Mouse (Mus musculus): ENCODE measurements around the gene Jade3. TPM values are rescaled to one million over a fixed set of nuclear protein-coding genes. Genes with fewer than 3 reads are reported as not detected.

Gene Jade3
- polyA plus RNA-seq, 1 experiment from 2014 or later: 8.0 TPM

- 88% methylated on average over 4 of the region's 4 CpGs for WGBS
Observed at GRCm38 (mm10) chrX:20411382-20411781, 14.1 kb upstream of the Jade3 start.

GRCm38 (mm10) chrX:20412221-20412620 is 13.3 kb upstream of the Jade3 start:
- ATAC-seq: no peak
- WGBS: 81% methylated on average over 3 of the region's 3 CpGs

More at GRCm38 (mm10) chrX:20411382-20411781, 14.1 kb upstream of the Jade3 start:
- no peak overlapping the region for H3K4me2 ChIP-seq (ENCODE audit: low read depth, low read length)
- ATAC-seq: no peak
- H3K9me3 ChIP-seq (ENCODE audit: control insufficient read depth, low read length): no peaks in the 10 kb centered on the region
- no peaks in the 10 kb centered on the region for H3K27me3 ChIP-seq (replicated peaks; ENCODE audit: control insufficient read depth, insufficient read depth, low read length)
- H3K36me3 ChIP-seq (ENCODE audit: control insufficient read depth, insufficient read depth, low read length): no peaks in the 10 kb centered on the region
- H3K4me3 ChIP-seq (ENCODE audit: low read length): no peak overlapping the region
- H3K4me1 ChIP-seq (ENCODE audit: control insufficient read depth, insufficient read depth, low read length): peaks cover 4% of the 10 kb centered on the region
- no peak overlapping the region for H3K9ac ChIP-seq (ENCODE audit: low read depth, low read length)
- no peak overlapping the region for H3K27ac ChIP-seq (ENCODE audit: low read length)

GRCm38 (mm10) chrX:20414885-20415622 is 10.4 kb upstream of the Jade3 start:
- no peaks in the 10 kb centered on the region for H3K27me3 ChIP-seq (replicated peaks; ENCODE audit: control insufficient read depth, insufficient read depth, low read length)
- no peaks in the 10 kb centered on the region for H3K9me3 ChIP-seq (ENCODE audit: control insufficient read depth, low read length)
- H3K9ac ChIP-seq (ENCODE audit: low read depth, low read length): no peak overlapping the region
- 50% methylated on average over 10 of the region's 10 CpGs for WGBS
- no peaks in the 10 kb centered on the region for H3K36me3 ChIP-seq (ENCODE audit: control insufficient read depth, insufficient read depth, low read length)
- H3K4me3 ChIP-seq (ENCODE audit: low read length): no peak overlapping the region
- H3K4me2 ChIP-seq (ENCODE audit: low read depth, low read length): no peak overlapping the region
- H3K27ac ChIP-seq (ENCODE audit: low read length): peak overlapping the region; percentile 33; the same call in 1 of the 2 replicates
- ATAC-seq: peak; percentile 92
- peaks cover 4% of the 10 kb centered on the region for H3K4me1 ChIP-seq (ENCODE audit: control insufficient read depth, insufficient read depth, low read length)

More at GRCm38 (mm10) chrX:20412221-20412620, 13.3 kb upstream of the Jade3 start:
- no peaks in the 10 kb centered on the region for H3K36me3 ChIP-seq (ENCODE audit: control insufficient read depth, insufficient read depth, low read length)
- H3K27me3 ChIP-seq (replicated peaks; ENCODE audit: control insufficient read depth, insufficient read depth, low read length): no peaks in the 10 kb centered on the region
- H3K4me2 ChIP-seq (ENCODE audit: low read depth, low read length): no peak overlapping the region
- no peak overlapping the region for H3K9ac ChIP-seq (ENCODE audit: low read depth, low read length)
- H3K4me3 ChIP-seq (ENCODE audit: low read length): no peak overlapping the region
- H3K4me1 ChIP-seq (ENCODE audit: control insufficient read depth, insufficient read depth, low read length): peaks cover 4% of the 10 kb centered on the region
- no peaks in the 10 kb centered on the region for H3K9me3 ChIP-seq (ENCODE audit: control insufficient read depth, low read length)
- no peak overlapping the region for H3K27ac ChIP-seq (ENCODE audit: low read length)

GRCm38 (mm10) chrX:20418461-20418860 is 7.0 kb upstream of the Jade3 start:
- H3K4me2 ChIP-seq (ENCODE audit: low read depth, low read length): no peak overlapping the region
- ATAC-seq: no peak
- H3K27ac ChIP-seq (ENCODE audit: low read length): no peak overlapping the region
- no peaks in the 10 kb centered on the region for H3K27me3 ChIP-seq (replicated peaks; ENCODE audit: control insufficient read depth, insufficient read depth, low read length)
- peaks cover 4% of the 10 kb centered on the region for H3K4me1 ChIP-seq (ENCODE audit: control insufficient read depth, insufficient read depth, low read length)
- no peak overlapping the region for H3K9ac ChIP-seq (ENCODE audit: low read depth, low read length)
- no peaks in the 10 kb centered on the region for H3K36me3 ChIP-seq (ENCODE audit: control insufficient read depth, insufficient read depth, low read length)
- WGBS: 83% methylated on average over 2 of the region's 2 CpGs
- no peak overlapping the region for H3K4me3 ChIP-seq (ENCODE audit: low read length)
- no peaks in the 10 kb centered on the region for H3K9me3 ChIP-seq (ENCODE audit: control insufficient read depth, low read length)

- H3K27ac ChIP-seq (ENCODE audit: low read length): no peak overlapping the region
- peaks cover 4% of the 10 kb centered on the region for H3K4me1 ChIP-seq (ENCODE audit: control insufficient read depth, insufficient read depth, low read length)
- H3K4me2 ChIP-seq (ENCODE audit: low read depth, low read length): no peak overlapping the region
- no peak overlapping the region for H3K9ac ChIP-seq (ENCODE audit: low read depth, low read length)
- H3K9me3 ChIP-seq (ENCODE audit: control insufficient read depth, low read length): no peaks in the 10 kb centered on the region
- WGBS: 83% methylated on average over 4 of the region's 4 CpGs
- no peaks in the 10 kb centered on the region for H3K36me3 ChIP-seq (ENCODE audit: control insufficient read depth, insufficient read depth, low read length)
- H3K27me3 ChIP-seq (replicated peaks; ENCODE audit: control insufficient read depth, insufficient read depth, low read length): no peaks in the 10 kb centered on the region
- H3K4me3 ChIP-seq (ENCODE audit: low read length): no peak overlapping the region
- no peak for ATAC-seq
Observed at GRCm38 (mm10) chrX:20419536-20419935, 6.0 kb upstream of the Jade3 start.

- Histone ChIP-seq H3K4me2 (ENCODE audit: low read depth, low read length) (peak overlapping the region; percentile 52), H3K9me3 (ENCODE audit: control insufficient read depth, low read length) (no peaks in the 10 kb centered on the region), H3K4me1 (ENCODE audit: control insufficient read depth, insufficient read depth, low read length) (no peaks in the 10 kb centered on the region), H3K36me3 (ENCODE audit: control insufficient read depth, insufficient read depth, low read length) (no peaks in the 10 kb centered on the region), H3K27me3 (replicated peaks; ENCODE audit: control insufficient read depth, insufficient read depth, low read length) (no peaks in the 10 kb centered on the region), H3K4me3 (ENCODE audit: low read length) (peak overlapping the region; percentile 62), H3K9ac (ENCODE audit: low read depth, low read length) (peak overlapping the region; percentile 76), H3K27ac (ENCODE audit: low read length) (peak overlapping the region; percentile 74)
- 18% methylated on average over 31 of the region's 51 CpGs for WGBS
- peak; percentile 21 for ATAC-seq
Observed at GRCm38 (mm10) chrX:20425839-20426449, 456 bp downstream of the Jade3 start.

GRCm38 (mm10) chrX:20483213-20483612 is 57.7 kb downstream of the Jade3 start:
- no peak overlapping the region for H3K27ac ChIP-seq (ENCODE audit: low read length)
- H3K4me2 ChIP-seq (ENCODE audit: low read depth, low read length): no peak overlapping the region
- H3K9ac ChIP-seq (ENCODE audit: low read depth, low read length): no peak overlapping the region
- 93% methylated on average over 2 of the region's 2 CpGs for WGBS
- ATAC-seq: no peak
- no peaks in the 10 kb centered on the region for H3K36me3 ChIP-seq (ENCODE audit: control insufficient read depth, insufficient read depth, low read length)
- no peaks in the 10 kb centered on the region for H3K9me3 ChIP-seq (ENCODE audit: control insufficient read depth, low read length)
- H3K4me3 ChIP-seq (ENCODE audit: low read length): no peak overlapping the region
- no peaks in the 10 kb centered on the region for H3K4me1 ChIP-seq (ENCODE audit: control insufficient read depth, insufficient read depth, low read length)
- no peaks in the 10 kb centered on the region for H3K27me3 ChIP-seq (replicated peaks; ENCODE audit: control insufficient read depth, insufficient read depth, low read length)

GRCm38 (mm10) chrX:20497682-20498081 is 72.2 kb downstream of the Jade3 start:
- Histone ChIP-seq H3K27ac (ENCODE audit: low read length) (no peak overlapping the region), H3K4me3 (ENCODE audit: low read length) (no peak overlapping the region), H3K36me3 (ENCODE audit: control insufficient read depth, insufficient read depth, low read length) (no peaks in the 10 kb centered on the region), H3K4me2 (ENCODE audit: low read depth, low read length) (no peak overlapping the region), H3K27me3 (replicated peaks; ENCODE audit: control insufficient read depth, insufficient read depth, low read length) (no peaks in the 10 kb centered on the region), H3K9ac (ENCODE audit: low read depth, low read length) (no peak overlapping the region), H3K4me1 (ENCODE audit: control insufficient read depth, insufficient read depth, low read length) (no peaks in the 10 kb centered on the region), H3K9me3 (ENCODE audit: control insufficient read depth, low read length) (no peaks in the 10 kb centered on the region)
- WGBS: 87% methylated on average over 3 of the region's 3 CpGs
- no peak for ATAC-seq

GRCm38 (mm10) chrX:20520290-20520939 is 94.9 kb downstream of the Jade3 start:
- Histone ChIP-seq H3K4me3 (ENCODE audit: low read length) (no peak overlapping the region), H3K4me1 (ENCODE audit: control insufficient read depth, insufficient read depth, low read length) (no peaks in the 10 kb centered on the region), H3K36me3 (ENCODE audit: control insufficient read depth, insufficient read depth, low read length) (no peaks in the 10 kb centered on the region), H3K9ac (ENCODE audit: low read depth, low read length) (no peak overlapping the region), H3K9me3 (ENCODE audit: control insufficient read depth, low read length) (no peaks in the 10 kb centered on the region), H3K4me2 (ENCODE audit: low read depth, low read length) (no peak overlapping the region), H3K27me3 (replicated peaks; ENCODE audit: control insufficient read depth, insufficient read depth, low read length) (no peaks in the 10 kb centered on the region), H3K27ac (ENCODE audit: low read length) (no peak overlapping the region)
- WGBS: 58% methylated on average over 7 of the region's 7 CpGs
- peak; percentile 87 for ATAC-seq
